Mouse (Mus musculus) lung, embryonic 14.5 days (tissue): ENCODE data around the gene Gabpb1. TPM values are rescaled to one million over a fixed set of nuclear protein-coding genes. Genes with fewer than 3 reads are reported as not detected.
A peak's percentile ranks its signal among the peaks of the same experiment; 100 is the strongest.

Experiments used
- ATAC-seq: fragments of 200-750 bp; cut with Nextera tagmentation; 2 replicates; pipeline ENCODE4 v1.8.0; 2017; ENCODE audit warnings: mild to moderate bottlenecking, moderate TSS enrichment, moderate library complexity; ENCODE audit not compliant: insufficient read depth
- DNase-seq: peaks from one replicate; pipeline ENCODE4 v3.0.0-alpha.2; 2015
- H3K27ac ChIP-seq: fragments of 300-500 bp; sonication (generic); 2 replicates; pipeline ENCODE4 v1.5.1; 2014; ENCODE audit warnings: low read depth, mild to moderate bottlenecking, moderate library complexity
- H3K27me3 ChIP-seq: fragments of 300-500 bp; sonication (generic); 2 replicates; pipeline ENCODE4 v1.6.1; 2014; ENCODE audit warnings: low read length, control low read depth; ENCODE audit not compliant: insufficient read depth
- H3K36me3 ChIP-seq: fragments of 300-500 bp; sonication (generic); 2 replicates; pipeline ENCODE4 v1.6.1; 2014; ENCODE audit warnings: control low read depth; ENCODE audit not compliant: insufficient read depth
- H3K4me1 ChIP-seq: fragments of 300-500 bp; sonication (generic); 2 replicates; pipeline ENCODE4 v1.6.1; 2014; ENCODE audit warnings: antibody characterized with exemption, control low read depth; ENCODE audit not compliant: insufficient read depth
- H3K4me2 ChIP-seq: fragments of 300-500 bp; sonication (generic); 2 replicates; pipeline ENCODE4 v1.6.1; 2014; ENCODE audit warnings: mild to moderate bottlenecking
- H3K4me3 ChIP-seq: fragments of 300-500 bp; sonication (generic); 2 replicates; pipeline ENCODE4 v1.5.1; 2014; ENCODE audit warnings: low read depth, low read length
- H3K9ac ChIP-seq: fragments of 300-500 bp; sonication (generic); 2 replicates; pipeline ENCODE4 v1.6.1; 2014
- H3K9me3 ChIP-seq: fragments of 300-500 bp; sonication (generic); 2 replicates; pipeline ENCODE4 v1.6.1; 2016; ENCODE audit warnings: low read depth, low read length, control low read depth
- CTCF ChIP-seq: IDR thresholded peaks from 2 replicates; pipeline ENCODE4 v1.5.1; 2016; ENCODE audit warnings: antibody characterized with exemption, low read depth
- WGBS: fragments of 180-500 bp; shearing (Covaris S2); extraction: QIAGEN DNeasy Blood & Tissue Kit; methylation state at CpG from one replicate; pipeline ENCODE4 v1.1.7; 2014; 5-methylcytosine and 5-hydroxymethylcytosine counted together
- polyA plus RNA-seq: library from polyadenylated mRNA; unstranded; fragments of >200 nt; fragmentation: Nextera tagmentation; extraction: Ambion mirVana; gene quantifications from 2 replicates; pipeline ENCODE4 v1.2.1, GENCODE M21; 2014

Gabpb1 gene
- polyA plus RNA-seq, 1 experiment from 2014 or later: 68.3 TPM

GRCm38 (mm10) chr2:126673317-126674242 is 2.6 kb downstream of the Gabpb1 start:
- H3K27ac ChIP-seq: peak overlapping the region; percentile 100
- DNase-seq: peak; percentile 17
- no peak for TF ChIP-seq CTCF
- no peaks in the 10 kb centered on the region for H3K27me3 ChIP-seq
- peak overlapping the region; percentile 75 for H3K4me2 ChIP-seq
- peaks cover 4% of the 10 kb centered on the region; the same call in 1 of the 2 replicates for H3K4me1 ChIP-seq
- no peaks in the 10 kb centered on the region for H3K36me3 ChIP-seq
- no peaks in the 10 kb centered on the region for H3K9me3 ChIP-seq
- H3K4me3 ChIP-seq: peak overlapping the region; percentile 94
- H3K9ac ChIP-seq: peak overlapping the region; percentile 99
- ATAC-seq: no peak
- WGBS: 53% methylated on average over 13 of the region's 13 CpGs

GRCm38 (mm10) chr2:126668621-126669252 is 7.4 kb downstream of the Gabpb1 start:
- no peak for TF ChIP-seq CTCF
- H3K4me3 ChIP-seq: no peak overlapping the region
- H3K27me3 ChIP-seq: no peaks in the 10 kb centered on the region
- no peak overlapping the region for H3K4me2 ChIP-seq
- 80% methylated on average over 5 of the region's 5 CpGs for WGBS
- H3K4me1 ChIP-seq: peaks cover 4% of the 10 kb centered on the region; the same call in 1 of the 2 replicates
- H3K9ac ChIP-seq: no peak overlapping the region
- H3K9me3 ChIP-seq: no peaks in the 10 kb centered on the region
- H3K27ac ChIP-seq: no peak overlapping the region
- no peak for DNase-seq
- H3K36me3 ChIP-seq: no peaks in the 10 kb centered on the region
- no peak for ATAC-seq

- Histone ChIP-seq H3K27me3 (no peaks in the 10 kb centered on the region), H3K9ac (no peak overlapping the region), H3K9me3 (no peaks in the 10 kb centered on the region), H3K27ac (no peak overlapping the region), H3K4me3 (no peak overlapping the region), H3K4me2 (no peak overlapping the region), H3K4me1 (no peaks in the 10 kb centered on the region), H3K36me3 (no peaks in the 10 kb centered on the region)
- WGBS: 89% methylated on average over 3 of the region's 3 CpGs
- no peak for DNase-seq
- ATAC-seq: no peak
- no peak for TF ChIP-seq CTCF
These were observed 10.2 kb downstream of the Gabpb1 start for GRCm38 (mm10) chr2:126665984-126666383.

GRCm38 (mm10) chr2:126663481-126663880 is 12.7 kb downstream of the Gabpb1 start:
- 46% methylated on average over 4 of the region's 4 CpGs for WGBS
- H3K36me3 ChIP-seq: no peaks in the 10 kb centered on the region
- H3K9ac ChIP-seq: no peak overlapping the region
- no peak overlapping the region for H3K4me2 ChIP-seq
- ATAC-seq (no peak), DNase-seq (peak; percentile 75)
- H3K27me3 ChIP-seq: no peaks in the 10 kb centered on the region
- no peaks in the 10 kb centered on the region for H3K9me3 ChIP-seq
- TF ChIP-seq CTCF: peak; percentile 57
- H3K27ac ChIP-seq: no peak overlapping the region
- H3K4me1 ChIP-seq: no peaks in the 10 kb centered on the region
- H3K4me3 ChIP-seq: no peak overlapping the region

GRCm38 (mm10) chr2:126652929-126653328 is 23.2 kb downstream of the Gabpb1 start:
- 80% methylated on average over 4 of the region's 4 CpGs for WGBS
- ATAC-seq (no peak), DNase-seq (no peak)
- Histone ChIP-seq H3K4me3 (no peak overlapping the region), H3K27me3 (no peaks in the 10 kb centered on the region), H3K4me1 (no peaks in the 10 kb centered on the region), H3K9ac (no peak overlapping the region), H3K36me3 (peaks cover 62% of the 10 kb centered on the region), H3K4me2 (no peak overlapping the region), H3K9me3 (no peaks in the 10 kb centered on the region), H3K27ac (no peak overlapping the region)
- TF ChIP-seq CTCF: no peak

- Histone ChIP-seq H3K4me3 (no peak overlapping the region), H3K27me3 (no peaks in the 10 kb centered on the region), H3K36me3 (peaks cover 76% of the 10 kb centered on the region), H3K4me1 (no peaks in the 10 kb centered on the region), H3K9ac (no peak overlapping the region), H3K4me2 (no peak overlapping the region), H3K27ac (no peak overlapping the region), H3K9me3 (no peaks in the 10 kb centered on the region)
- ATAC-seq (no peak), DNase-seq (no peak)
- 81% methylated on average over 3 of the region's 3 CpGs for WGBS
- no peak for TF ChIP-seq CTCF
These were observed 28.4 kb downstream of the Gabpb1 start for GRCm38 (mm10) chr2:126647762-126648161.

- TF ChIP-seq CTCF: no peak
- Histone ChIP-seq H3K9ac (no peak overlapping the region), H3K4me3 (no peak overlapping the region), H3K9me3 (no peaks in the 10 kb centered on the region), H3K4me2 (no peak overlapping the region), H3K4me1 (no peaks in the 10 kb centered on the region), H3K36me3 (peaks cover 76% of the 10 kb centered on the region), H3K27ac (no peak overlapping the region), H3K27me3 (no peaks in the 10 kb centered on the region)
- no peak for ATAC-seq
- 89% methylated on average over 5 of the region's 5 CpGs for WGBS
- no peak for DNase-seq
These were observed 29.7 kb downstream of the Gabpb1 start for GRCm38 (mm10) chr2:126646461-126646860.
